ENCODE assay signal across 12 mouse cellular contexts in genomic region chr9:110633882-110634281, GRCm38 (mm10).
"Had no signal": no experiment of that assay in that cellular context is flagged by ENCODE, and none has a peak within 500 bp of the region (broad histone marks: within the 10 kb centered on the region; RNA-seq: fewer than 3 reads in every experiment).

No protein-coding gene starts in this region.

- H3K36me3 ChIP-seq: limb, embryonic 10.5 days had no signal

- H3K27ac ChIP-seq: intestine, embryonic 15.5 days; kidney, postnatal 0 days; left cerebral cortex, adult 2 months; limb, embryonic 10.5 days; liver, embryonic 15.5 days; lung, embryonic 15.5 days; macrophage; stomach, postnatal 0 days had no signal

- ATAC-seq: intestine, embryonic 15.5 days; midbrain, embryonic 16.5 days had no signal

- H3K9ac ChIP-seq: intestine, embryonic 15.5 days; liver, embryonic 15.5 days; lung, embryonic 15.5 days had no signal

- H3K4me3 ChIP-seq: intestine, embryonic 15.5 days; left cerebral cortex, adult 2 months; limb, embryonic 10.5 days; liver, embryonic 15.5 days; lung, embryonic 15.5 days had no signal

- H3K9me3 ChIP-seq: intestine, embryonic 15.5 days; limb, embryonic 10.5 days; liver, embryonic 15.5 days; lung, embryonic 15.5 days had no signal

- H3K27me3 ChIP-seq: liver, embryonic 15.5 days had no signal

- H3K4me2 ChIP-seq: intestine, embryonic 15.5 days; liver, embryonic 11.5 days; liver, embryonic 15.5 days; lung, embryonic 15.5 days had no signal

- DNase-seq: kidney, adult 2 months; lung, postnatal 14 days had no signal

- H3K4me1 ChIP-seq: intestine, embryonic 15.5 days; liver, embryonic 15.5 days; lung, embryonic 15.5 days had no signal
